Mouse (Mus musculus): ENCODE measurements around the gene Mtf2. TPM values are rescaled to one million over a fixed set of nuclear protein-coding genes. Genes with fewer than 3 reads are reported as not detected.
"Not testable (repeated sequence)": the region's sequence is repeated elsewhere in the genome, so short reads cannot be mapped to it uniquely, and the experiment has no call there.

Gene Mtf2
- polyA plus RNA-seq, 3 experiments from 2014 or later, result 43.0 to 54.6 (median 53.2) TPM

GRCm38 (mm10) chr5:108085440-108085839 is 20.0 kb downstream of the Mtf2 start:
- no peak for ATAC-seq

GRCm38 (mm10) chr5:108092731-108093130 is 27.3 kb downstream of the Mtf2 start:
- ATAC-seq, result not testable (repeated sequence)

DNA sequence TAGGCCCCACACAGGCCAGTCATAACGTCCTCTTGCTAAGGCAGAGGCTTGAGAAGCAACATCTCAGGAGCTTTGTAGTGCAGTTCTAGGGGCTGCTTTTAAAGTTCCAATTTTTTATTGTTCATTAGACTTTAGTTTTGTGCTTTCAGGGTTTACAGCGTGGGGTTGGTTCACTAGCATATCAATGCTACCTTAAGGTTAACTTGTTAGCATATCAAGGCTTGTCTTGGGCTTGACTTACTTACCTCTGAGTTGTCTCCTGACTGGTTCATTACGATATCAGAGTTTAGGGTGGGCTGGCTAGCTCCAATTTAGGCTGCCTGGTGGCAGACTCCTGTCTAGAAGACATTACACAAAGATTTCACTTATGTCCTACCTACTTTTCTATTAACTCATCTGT is 32.2 kb downstream of the Mtf2 start:
- no peak for ATAC-seq

GRCm38 (mm10) chr5:108100196-108100595 is 34.7 kb downstream of the Mtf2 start:
- no peak for ATAC-seq

- no peak for ATAC-seq
Observed at GRCm38 (mm10) chr5:108104306-108104705, 38.8 kb downstream of the Mtf2 start.

DNA sequence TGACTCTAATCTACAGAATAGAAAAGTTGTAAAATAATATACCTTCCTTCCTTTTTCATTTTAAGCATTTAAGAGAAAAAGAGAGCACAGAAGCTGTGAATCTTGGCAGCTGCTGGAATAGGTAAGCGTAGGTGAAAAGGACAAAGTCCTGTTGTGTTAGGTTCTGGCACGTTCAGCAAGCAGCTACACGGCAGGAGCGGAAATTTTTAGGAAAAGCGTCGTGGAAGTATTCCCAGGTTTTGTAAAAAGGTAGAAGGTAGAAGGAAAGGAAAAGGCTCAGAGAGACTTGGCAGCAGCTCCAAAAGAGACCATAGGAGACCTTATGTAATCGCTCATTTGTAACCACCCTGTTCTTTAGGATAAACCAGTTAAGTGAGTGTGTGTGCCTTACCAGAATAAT is 43.9 kb downstream of the Mtf2 start:
- no peak for ATAC-seq

DNA sequence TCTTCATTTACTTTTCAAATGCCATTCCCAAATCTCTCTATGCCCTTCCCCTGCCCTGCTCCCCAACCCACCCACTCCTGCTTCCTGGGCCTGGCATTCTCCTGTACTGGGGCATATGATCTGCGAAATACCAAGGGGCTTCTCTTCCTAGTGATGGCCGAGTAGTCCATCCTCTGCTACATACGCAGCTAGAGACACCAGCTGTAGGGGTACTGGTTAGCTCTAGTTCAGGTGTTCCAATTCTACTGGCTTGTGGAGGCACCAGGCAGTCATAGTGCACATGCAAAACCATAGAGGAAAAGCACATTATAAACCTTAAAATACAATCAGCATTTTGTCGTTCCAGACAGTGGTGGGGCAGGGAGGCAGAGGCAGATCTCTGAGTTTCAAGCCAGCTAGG is 52.2 kb downstream of the Mtf2 start:
- ATAC-seq, result no peak

DNA sequence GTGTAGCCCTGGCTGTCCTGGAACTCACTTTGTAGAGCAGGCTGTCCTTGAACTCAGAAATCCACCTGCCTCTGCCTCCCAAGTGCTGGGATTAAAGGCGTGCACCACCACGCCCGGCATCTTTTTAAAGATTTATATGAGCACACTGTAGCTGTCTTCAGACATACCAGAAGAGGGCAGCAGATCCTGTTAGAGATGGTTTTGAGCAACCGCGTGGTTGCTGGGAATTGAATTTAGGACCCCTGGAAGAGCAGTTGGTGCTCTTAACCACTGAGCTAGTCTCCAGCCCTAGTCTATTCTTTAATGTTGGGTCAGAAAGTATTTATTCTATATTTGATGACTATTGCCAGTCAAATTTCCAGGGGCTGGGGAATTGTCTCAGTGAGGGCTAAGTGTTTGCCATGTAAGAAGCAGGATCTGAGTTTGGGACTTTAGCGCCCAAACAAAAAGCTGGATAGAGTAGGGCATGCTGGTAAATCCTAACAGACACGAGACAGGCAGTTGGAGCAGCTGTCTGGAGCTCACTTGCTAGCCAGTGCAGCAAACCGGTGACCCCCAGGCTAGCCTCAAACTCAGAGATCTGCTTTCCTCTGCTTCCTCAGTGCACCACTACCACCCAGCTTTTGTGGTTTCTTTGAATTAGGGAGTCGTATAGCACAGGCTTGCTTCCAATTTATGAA is 54.9 kb downstream of the Mtf2 start:
- ATAC-seq, result no peak

DNA sequence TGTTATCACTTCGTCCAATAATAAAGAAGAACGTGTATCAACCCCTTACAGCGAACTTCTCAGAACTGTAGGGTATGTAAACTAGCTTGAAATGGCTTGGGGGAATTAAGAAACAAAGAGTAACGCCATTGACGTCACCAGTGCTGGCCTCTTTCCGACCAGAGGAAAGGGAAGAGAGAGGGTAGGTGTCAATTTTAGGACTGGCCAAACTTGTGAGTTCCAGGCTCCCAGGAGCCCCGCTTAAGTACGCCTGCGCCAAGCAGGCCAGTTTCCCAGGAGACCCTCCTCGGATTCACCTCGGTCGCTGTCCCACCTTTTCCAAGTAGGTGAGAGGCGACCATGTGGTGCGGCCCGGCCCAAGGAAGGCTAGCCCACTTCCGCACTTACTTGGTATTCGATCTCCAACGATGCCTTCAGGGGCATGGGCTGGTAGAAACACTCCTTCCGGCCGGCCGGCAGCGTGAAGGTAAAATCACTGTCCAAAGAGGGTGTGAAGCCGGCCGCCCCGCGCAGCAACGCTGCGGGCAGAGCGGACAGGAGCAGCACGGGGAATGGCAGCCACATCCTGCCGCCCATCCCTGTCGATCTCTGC is 66.5 kb downstream of the Mtf2 start:
- peak; percentile 11 for ATAC-seq

- peak; percentile 99 for ATAC-seq
Observed at GRCm38 (mm10) chr5:108132441-108133243, 67.2 kb downstream of the Mtf2 start, which contains the start of the genes Tmed5 and Ccdc18. Gene Tmed5, minus strand, starts transcription at chr5:108132620. Gene Ccdc18, plus strand, starts transcription at chr5:108132875.

DNA sequence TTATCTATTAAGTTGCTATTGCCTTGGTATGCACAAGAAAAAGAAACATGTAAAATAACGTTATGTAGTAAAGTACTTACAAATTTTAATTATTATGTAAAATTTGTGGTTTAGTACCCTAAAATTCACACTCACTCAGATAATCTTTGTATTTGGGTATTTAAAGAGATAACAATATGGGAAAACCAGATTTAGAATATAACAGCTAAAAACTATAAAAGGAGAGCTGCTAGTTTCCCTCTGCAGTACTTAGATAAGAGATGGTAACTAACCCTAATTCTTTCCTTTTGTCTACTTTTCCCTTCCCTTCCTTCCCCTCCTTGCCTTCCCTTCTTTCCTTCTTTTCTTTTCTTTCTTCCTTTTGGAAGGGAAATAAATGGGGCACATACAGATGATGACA is 87.1 kb downstream of the Mtf2 start:
- no peak for ATAC-seq

Other genes with a start within 250 kb of the Mtf2 start
- not detected for gene Ube2d2b, start 235.6 kb upstream of the Mtf2 start, polyA plus RNA-seq (2017; shearing (Covaris generic))
- gene Evi5, start 190.6 kb upstream of the Mtf2 start, polyA plus RNA-seq (2017; shearing (Covaris generic)), result 1 to 10 TPM in 2 of 3 experiments, under 1 TPM in 1; 0.57 to 1.3 (median 1.3) TPM
- 100 to 1,000 TPM in 1 of 3 experiments, 10 to 100 TPM in 2; 47.1 to 105 (median 92.6) TPM for gene Rpl5, start 165.2 kb upstream of the Mtf2 start, polyA plus RNA-seq (2017; shearing (Covaris generic))
- gene Fam69a, start 78.6 kb upstream of the Mtf2 start, polyA plus RNA-seq (2017; shearing (Covaris generic)), result 10 to 100 TPM; 68.5 to 100.0 (median 78.8) TPM
- gene Tmed5, start 66.9 kb downstream of the Mtf2 start, polyA plus RNA-seq (2017; shearing (Covaris generic)), result 100 to 1,000 TPM in 2 of 3 experiments, 10 to 100 TPM in 1; 98.0 to 130 (median 103) TPM
- gene Ccdc18, start 67.2 kb downstream of the Mtf2 start, polyA plus RNA-seq (2017; shearing (Covaris generic)), result 1 to 10 TPM; 2.1 to 9.0 (median 2.2) TPM
- 10 to 100 TPM; 29.5 to 41.9 (median 33.2) TPM for gene Dr1, start 203.2 kb downstream of the Mtf2 start, polyA plus RNA-seq (2017; shearing (Covaris generic))
- 1 to 10 TPM; 2.6 to 5.0 (median 4.6) TPM for gene Pigg, start 246.9 kb downstream of the Mtf2 start, polyA plus RNA-seq (2017; shearing (Covaris generic))

All from inflammation-experienced regulatory T-cells, adult 6 months (primary cell).